Mouse (Mus musculus) olfactory bulb, adult 2 months (tissue): Measurements from ENCODE around the gene Spaca5.

Experiments
- CTCF ChIP-seq: fragments of 200-500 bp; IDR thresholded peaks from 2 replicates; pipeline ENCODE4 v1.5.1; 2012; ENCODE audit warnings: low read depth, mild to moderate bottlenecking, low read length, moderate library complexity; ENCODE audit not compliant: insufficient read depth
- POLR2A ChIP-seq: fragments of 200-500 bp; IDR thresholded peaks from 2 replicates; pipeline ENCODE4 v1.6.1; 2012; ENCODE audit warnings: mild to moderate bottlenecking, low read depth, low read length, moderate library complexity; ENCODE audit not compliant: insufficient read depth

- peak; percentile 20; the same call in 1 of the 2 replicates for TF ChIP-seq POLR2A
- TF ChIP-seq CTCF: no peak
Observed at GRCm38 (mm10) chrX:21061866-21062543, 6.2 kb upstream of the Spaca5 start, which contains the start of gene Zfp182.
